Mouse (Mus musculus): Measurements from ENCODE around the gene Klrb1. TPM values are rescaled to one million over a fixed set of nuclear protein-coding genes. Genes with fewer than 3 reads are reported as not detected.
"Not testable (repeated sequence)": the region's sequence is repeated elsewhere in the genome, so short reads cannot be mapped to it uniquely, and the experiment has no call there.

The Klrb1 gene
- polyA plus RNA-seq (2014; fragmentation: Nextera tagmentation; extraction: Ambion mirVana): not detected in 2 replicates

DNA sequence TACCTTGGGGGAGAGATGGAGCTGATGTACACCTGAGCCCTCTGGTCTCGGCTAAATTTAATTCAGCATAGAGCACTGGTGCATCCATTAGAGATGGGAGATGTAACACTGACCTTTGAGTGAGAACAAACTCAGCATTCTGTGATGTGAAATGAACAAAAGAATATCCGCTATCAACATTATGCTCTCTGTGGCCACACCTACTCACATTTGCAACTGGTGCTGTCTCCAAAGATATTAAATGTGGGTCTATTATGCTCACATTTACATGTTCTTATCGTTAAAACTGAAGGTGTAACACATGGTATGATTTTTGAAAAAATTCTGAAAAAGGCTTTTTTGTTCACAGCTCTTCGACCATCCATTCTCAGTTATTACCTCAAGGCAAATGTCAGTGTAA lies at the start of gene Klrb1:
Gene Klrb1, minus strand, starts transcription at position 101 of the 400 bp plus-strand sequence.
- no peaks in the 10 kb centered on the region for H3K4me1 ChIP-seq (ENCODE audit: control insufficient read depth, insufficient read depth, low read length)
- 86% methylated on average over 4 of the region's 4 CpGs for WGBS
- DNase-seq (ENCODE audit: low spot score) (no peak), ATAC-seq (no peak)
- no peak within 1 kb of the TSS for H3K4me3 ChIP-seq (ENCODE audit: low read depth, low read length)
- no peaks in the 10 kb centered on the region for H3K27me3 ChIP-seq (replicated peaks; ENCODE audit: control insufficient read depth, insufficient read depth, low read length)
- no peaks in the 10 kb centered on the region for H3K9me3 ChIP-seq (replicated peaks; ENCODE audit: control insufficient read depth, low read length)
- H3K36me3 ChIP-seq (ENCODE audit: control insufficient read depth, insufficient read depth, low read length): no peaks in the 10 kb centered on the region
- H3K9ac ChIP-seq (ENCODE audit: low read length): no peak within 1 kb of the TSS
- H3K4me2 ChIP-seq (ENCODE audit: low read length): no peak within 1 kb of the TSS
- H3K27ac ChIP-seq (ENCODE audit: low read depth, low read length): no peak within 1 kb of the TSS

DNA sequence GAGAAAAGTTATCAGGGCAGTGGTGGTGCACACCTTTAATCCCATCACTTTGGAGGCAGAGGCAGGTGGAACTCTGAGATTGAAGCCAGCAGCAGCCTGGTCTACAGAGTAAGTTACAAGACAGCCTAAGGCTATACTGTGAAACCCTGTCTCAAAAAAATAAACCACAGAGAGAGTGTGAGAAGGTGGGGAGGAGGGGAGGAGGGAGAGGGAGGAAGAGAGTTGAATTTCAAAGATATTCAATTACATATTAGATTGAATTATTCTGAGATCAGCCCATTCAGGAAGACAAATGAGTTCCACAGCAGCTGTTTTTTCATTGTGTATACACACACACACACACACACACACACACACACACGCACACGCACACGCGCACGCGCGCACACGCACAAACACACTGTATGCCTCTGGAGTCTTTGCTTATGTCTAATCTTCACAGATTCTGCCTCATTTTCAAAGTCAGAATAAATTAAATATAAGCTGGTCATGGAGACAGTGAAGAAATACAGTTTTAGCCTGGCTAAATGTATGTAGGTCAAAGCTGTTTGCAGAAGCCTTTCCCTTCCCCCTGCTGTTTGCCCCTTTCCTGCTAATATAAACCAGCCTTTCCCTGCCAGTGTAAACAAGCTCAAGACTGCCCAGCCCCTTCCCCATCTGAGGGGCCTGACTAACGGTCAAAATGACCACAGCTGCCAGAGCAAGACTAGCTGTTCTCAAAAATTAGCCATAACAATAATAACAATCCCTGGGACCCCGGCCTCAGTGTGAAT lies 46.8 kb upstream of the Klrb1 start:
- 81% methylated on average over 10 of the region's 10 CpGs for WGBS

DNA sequence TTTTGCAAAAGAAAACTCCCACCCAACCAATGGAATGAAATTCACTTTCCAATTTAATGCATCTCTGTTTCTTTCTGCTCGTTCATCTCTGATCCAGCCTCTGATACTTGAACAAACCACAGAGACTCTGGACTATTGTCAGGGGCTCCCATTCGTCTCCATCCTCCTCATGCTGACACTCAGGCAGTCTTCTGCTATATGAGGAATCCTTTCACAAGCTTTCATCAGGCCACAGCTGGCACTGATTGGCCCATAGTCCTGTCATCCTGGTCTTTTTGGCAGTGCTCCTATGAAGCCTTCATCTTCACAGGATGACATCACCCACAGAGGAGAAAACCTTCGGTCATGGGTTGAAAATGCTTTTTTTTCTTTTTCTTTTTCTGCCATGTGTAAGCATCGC lies 45.2 kb upstream of the Klrb1 start:
- WGBS: 60% methylated on average over 4 of the region's 4 CpGs
- DNase-seq (ENCODE audit: low spot score): no peak
- no peak for ATAC-seq
- Histone ChIP-seq H3K4me2 (ENCODE audit: low read length) (no peak overlapping the region), H3K36me3 (ENCODE audit: control insufficient read depth, insufficient read depth, low read length) (no peaks in the 10 kb centered on the region), H3K27ac (ENCODE audit: low read depth, low read length) (no peak overlapping the region), H3K4me3 (ENCODE audit: low read depth, low read length) (no peak overlapping the region), H3K9me3 (replicated peaks; ENCODE audit: control insufficient read depth, low read length) (no peaks in the 10 kb centered on the region), H3K27me3 (replicated peaks; ENCODE audit: control insufficient read depth, insufficient read depth, low read length) (no peaks in the 10 kb centered on the region), H3K4me1 (ENCODE audit: control insufficient read depth, insufficient read depth, low read length) (no peaks in the 10 kb centered on the region; the same call in 1 of the 2 replicates), H3K9ac (ENCODE audit: low read length) (no peak overlapping the region)

More for the DNA sequence above, 46.8 kb upstream of the Klrb1 start:
- Histone ChIP-seq H3K27me3 (replicated peaks; ENCODE audit: control insufficient read depth, insufficient read depth, low read length) (no peaks in the 10 kb centered on the region), H3K36me3 (ENCODE audit: control insufficient read depth, insufficient read depth, low read length) (no peaks in the 10 kb centered on the region), H3K27ac (ENCODE audit: low read depth, low read length) (no peak overlapping the region), H3K4me3 (ENCODE audit: low read depth, low read length) (no peak overlapping the region), H3K4me2 (ENCODE audit: low read length) (no peak overlapping the region), H3K9ac (ENCODE audit: low read length) (no peak overlapping the region), H3K9me3 (replicated peaks; ENCODE audit: control insufficient read depth, low read length) (no peaks in the 10 kb centered on the region), H3K4me1 (ENCODE audit: control insufficient read depth, insufficient read depth, low read length) (no peaks in the 10 kb centered on the region)
- ATAC-seq (no peak), DNase-seq (ENCODE audit: low spot score) (no peak)

DNA sequence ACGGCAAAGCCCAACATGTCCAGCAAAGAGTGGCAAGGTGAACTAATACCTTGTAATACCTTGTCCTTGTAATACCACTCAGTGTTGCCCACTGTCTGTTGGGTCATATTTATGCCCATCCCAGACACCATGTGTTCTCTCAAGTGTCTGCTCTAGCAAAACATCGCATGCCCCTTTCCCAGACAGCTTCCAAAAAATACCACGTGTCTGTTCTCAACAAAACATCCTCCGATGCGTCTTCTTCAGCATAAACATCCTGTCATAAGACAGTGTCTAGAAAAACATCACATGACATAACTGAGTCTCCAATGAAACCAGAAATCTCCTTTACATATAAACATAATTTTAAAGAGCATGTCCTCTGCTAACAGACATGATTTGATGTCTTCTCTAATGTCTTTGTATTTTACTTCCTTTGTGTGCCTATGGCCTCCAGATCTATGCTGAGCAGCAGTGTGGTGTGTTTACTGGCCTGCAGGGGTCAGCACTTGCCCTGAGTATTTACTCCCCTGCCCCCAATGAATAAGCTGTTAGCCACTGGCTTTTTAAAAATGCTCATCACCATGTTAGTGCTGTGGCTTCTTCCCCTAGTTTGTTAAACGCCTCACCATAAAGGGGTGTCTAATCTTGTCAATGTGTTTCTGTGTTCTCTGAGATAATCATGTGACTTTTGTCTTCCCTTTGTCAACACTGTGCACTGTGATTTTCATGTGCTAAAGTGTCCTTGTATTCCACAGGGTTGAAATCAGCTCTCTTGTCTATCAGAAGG lies 43.8 kb upstream of the Klrb1 start:
- peak; percentile 73 for DNase-seq (ENCODE audit: low spot score)
- ATAC-seq: 0 out of 2 replicates have a peak, but pooled peaks have one; percentile 8
- H3K4me1 ChIP-seq (ENCODE audit: control insufficient read depth, insufficient read depth, low read length); H3K36me3 ChIP-seq (ENCODE audit: control insufficient read depth, insufficient read depth, low read length); H3K27ac ChIP-seq (ENCODE audit: low read depth, low read length); H3K9me3 ChIP-seq (replicated peaks; ENCODE audit: control insufficient read depth, low read length); H3K27me3 ChIP-seq (replicated peaks; ENCODE audit: control insufficient read depth, insufficient read depth, low read length); H3K4me3 ChIP-seq (ENCODE audit: low read depth, low read length); H3K9ac ChIP-seq (ENCODE audit: low read length); H3K4me2 ChIP-seq (ENCODE audit: low read length): not testable (repeated sequence)
- 65% methylated on average over 6 of the region's 6 CpGs for WGBS

DNA sequence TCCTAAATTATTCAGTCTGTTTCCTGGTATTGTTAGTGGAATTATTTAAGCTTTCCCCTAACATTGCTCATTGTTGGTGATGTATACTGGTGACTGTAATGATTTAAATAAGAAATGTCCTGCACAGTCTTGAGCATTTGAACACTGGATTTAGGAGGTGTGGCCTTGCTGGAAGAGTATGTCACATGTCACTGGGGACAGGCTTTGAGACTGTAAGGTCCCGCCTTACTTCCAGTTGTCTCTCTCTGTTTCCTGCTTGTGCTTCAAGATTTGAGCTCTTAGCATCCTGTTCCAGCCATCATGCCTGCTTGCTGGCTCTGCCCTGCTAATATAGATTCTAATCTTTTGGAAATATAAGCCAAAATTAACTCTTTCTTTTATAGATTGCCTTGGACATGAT lies 42.4 kb upstream of the Klrb1 start:
- Histone ChIP-seq H3K4me1 (ENCODE audit: control insufficient read depth, insufficient read depth, low read length) (no peaks in the 10 kb centered on the region; the same call in 1 of the 2 replicates), H3K27ac (ENCODE audit: low read depth, low read length) (no peak overlapping the region), H3K27me3 (replicated peaks; ENCODE audit: control insufficient read depth, insufficient read depth, low read length) (no peaks in the 10 kb centered on the region), H3K9me3 (replicated peaks; ENCODE audit: control insufficient read depth, low read length) (no peaks in the 10 kb centered on the region), H3K9ac (ENCODE audit: low read length) (no peak overlapping the region), H3K36me3 (ENCODE audit: control insufficient read depth, insufficient read depth, low read length) (no peaks in the 10 kb centered on the region), H3K4me3 (ENCODE audit: low read depth, low read length) (no peak overlapping the region), H3K4me2 (ENCODE audit: low read length) (no peak overlapping the region)
- 90% methylated on average over 1 of the region's 1 CpGs for WGBS
- no peak for ATAC-seq
- no peak for DNase-seq (ENCODE audit: low spot score)

DNA sequence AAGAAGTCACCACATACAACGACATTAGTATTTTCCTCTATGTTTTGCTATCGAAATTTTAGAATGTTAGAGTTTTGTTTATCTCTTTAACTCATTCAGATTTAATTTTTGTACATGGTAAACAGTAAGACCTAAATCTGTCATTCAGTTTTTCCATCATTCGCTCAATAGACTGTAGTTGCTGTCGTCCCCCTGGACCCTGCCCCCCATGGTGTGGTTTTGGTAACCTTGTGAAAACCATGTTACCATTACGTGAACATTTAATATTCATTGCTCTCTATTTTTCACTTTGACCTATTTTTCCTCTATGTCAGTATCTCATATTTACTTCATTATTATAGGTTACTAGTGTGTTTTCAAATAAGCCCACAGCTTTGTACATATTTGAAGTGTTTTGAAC lies 41.7 kb upstream of the Klrb1 start:
- H3K4me1 ChIP-seq (ENCODE audit: control insufficient read depth, insufficient read depth, low read length): no peaks in the 10 kb centered on the region; the same call in 1 of the 2 replicates
- H3K4me2 ChIP-seq (ENCODE audit: low read length): peak overlapping the region; percentile 44
- H3K9ac ChIP-seq (ENCODE audit: low read length): peak overlapping the region; percentile 47; the same call in 1 of the 2 replicates
- H3K9me3 ChIP-seq (replicated peaks; ENCODE audit: control insufficient read depth, low read length): no peaks in the 10 kb centered on the region
- no peaks in the 10 kb centered on the region for H3K36me3 ChIP-seq (ENCODE audit: control insufficient read depth, insufficient read depth, low read length)
- H3K4me3 ChIP-seq (ENCODE audit: low read depth, low read length): peak overlapping the region; percentile 46
- peak overlapping the region; percentile 35; the same call in 1 of the 2 replicates for H3K27ac ChIP-seq (ENCODE audit: low read depth, low read length)
- ATAC-seq: no peak
- no peak for DNase-seq (ENCODE audit: low spot score)
- no peaks in the 10 kb centered on the region for H3K27me3 ChIP-seq (replicated peaks; ENCODE audit: control insufficient read depth, insufficient read depth, low read length)
- WGBS: 18% methylated on average over 5 of the region's 5 CpGs

DNA sequence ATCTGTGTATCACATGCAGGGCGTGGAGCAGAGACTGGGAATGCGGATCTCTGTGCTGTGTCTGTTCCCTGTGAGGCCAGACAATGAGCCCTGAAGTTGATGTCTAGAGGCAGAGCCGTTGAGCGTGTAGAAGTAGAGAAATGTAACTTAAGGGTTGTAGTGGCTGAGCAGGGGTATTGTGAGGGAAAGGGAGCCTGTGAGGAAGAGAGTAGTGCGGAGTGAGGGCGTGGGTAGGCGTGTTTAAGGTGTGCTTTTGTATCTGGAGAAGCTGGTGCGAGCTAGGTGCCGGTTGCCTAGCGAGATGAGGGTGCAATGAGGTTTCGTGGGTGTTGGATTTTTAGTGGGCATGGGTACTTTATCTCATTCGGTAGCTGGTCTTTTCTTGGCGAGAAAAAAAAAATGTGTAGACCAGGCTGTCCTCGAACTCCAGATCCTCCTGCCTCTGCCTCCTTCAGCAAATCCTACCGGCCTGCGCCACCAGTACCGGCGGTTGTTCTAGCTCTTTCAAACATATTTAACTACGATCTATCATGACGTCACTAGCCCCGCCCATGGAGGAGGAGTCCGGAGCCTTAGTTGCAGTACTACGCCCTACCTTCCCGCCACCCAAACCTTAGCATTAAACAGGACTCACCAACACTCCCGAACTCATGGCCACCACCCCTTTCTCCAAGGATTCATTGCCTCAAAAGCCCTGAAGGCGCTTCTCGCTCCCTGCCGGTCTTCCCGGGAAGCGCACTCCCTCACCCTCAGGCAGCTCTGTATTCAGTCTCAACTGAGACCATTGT lies 41.1 kb upstream of the Klrb1 start:
- 2% methylated on average over 30 of the region's 30 CpGs for WGBS

DNA sequence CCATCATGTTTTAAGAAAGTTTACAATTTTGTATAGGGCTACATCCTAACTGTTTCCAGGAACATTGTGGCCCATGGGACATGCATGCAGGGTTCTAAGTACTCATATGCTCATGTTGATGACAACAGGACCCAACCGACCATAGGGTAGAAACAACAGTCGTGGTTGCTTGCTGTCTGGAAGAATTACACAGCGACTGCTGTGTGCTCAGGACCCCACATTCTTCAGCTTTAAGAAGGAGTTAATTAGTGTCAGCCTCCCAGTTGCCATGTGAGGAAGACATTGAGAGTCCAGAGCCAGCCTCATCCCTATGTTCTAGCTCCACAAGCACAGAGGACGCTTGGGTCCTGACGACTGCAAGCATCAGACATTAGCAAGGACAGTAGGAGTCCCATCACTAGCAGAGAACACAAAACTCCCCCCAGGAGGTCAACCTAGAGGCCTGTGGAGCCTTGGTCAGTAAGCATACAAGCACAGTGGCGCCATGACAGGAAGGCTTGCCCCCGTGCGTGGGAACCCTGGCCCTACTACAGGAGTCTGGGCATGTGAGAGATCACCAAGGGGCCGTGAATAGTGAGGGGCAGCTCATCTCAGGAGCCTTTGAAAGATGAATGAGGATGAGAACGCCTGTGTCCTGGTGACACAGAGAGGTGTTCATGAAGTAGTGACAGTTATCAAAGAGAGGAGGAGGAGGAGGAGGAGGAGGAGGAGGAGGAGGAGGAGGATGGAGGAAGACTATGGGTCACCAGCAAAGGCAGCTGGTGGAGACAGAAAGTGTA lies 40.2 kb upstream of the Klrb1 start:
- Histone ChIP-seq H3K9ac (ENCODE audit: low read length) (peak overlapping the region; percentile 66), H3K4me3 (ENCODE audit: low read depth, low read length) (peak overlapping the region; percentile 46), H3K4me2 (ENCODE audit: low read length) (peak overlapping the region; percentile 58)
- WGBS: 71% methylated on average over 10 of the region's 10 CpGs
- H3K9me3 ChIP-seq (replicated peaks; ENCODE audit: control insufficient read depth, low read length); ATAC-seq; H3K27ac ChIP-seq (ENCODE audit: low read depth, low read length); H3K4me1 ChIP-seq (ENCODE audit: control insufficient read depth, insufficient read depth, low read length); H3K27me3 ChIP-seq (replicated peaks; ENCODE audit: control insufficient read depth, insufficient read depth, low read length); DNase-seq (ENCODE audit: low spot score); H3K36me3 ChIP-seq (ENCODE audit: control insufficient read depth, insufficient read depth, low read length): not testable (repeated sequence)

More for the DNA sequence above, 41.1 kb upstream of the Klrb1 start:
- H3K36me3 ChIP-seq (ENCODE audit: control insufficient read depth, insufficient read depth, low read length): no peaks in the 10 kb centered on the region
- DNase-seq (ENCODE audit: low spot score): peak; percentile 98
- H3K27ac ChIP-seq (ENCODE audit: low read depth, low read length): peak overlapping the region; percentile 85
- H3K4me1 ChIP-seq (ENCODE audit: control insufficient read depth, insufficient read depth, low read length): no peaks in the 10 kb centered on the region; the same call in 1 of the 2 replicates
- no peaks in the 10 kb centered on the region for H3K9me3 ChIP-seq (replicated peaks; ENCODE audit: control insufficient read depth, low read length)
- peak overlapping the region; percentile 58 for H3K4me2 ChIP-seq (ENCODE audit: low read length)
- peak overlapping the region; percentile 66 for H3K9ac ChIP-seq (ENCODE audit: low read length)
- H3K4me3 ChIP-seq (ENCODE audit: low read depth, low read length): peak overlapping the region; percentile 46
- ATAC-seq: peak; percentile 91
- H3K27me3 ChIP-seq (replicated peaks; ENCODE audit: control insufficient read depth, insufficient read depth, low read length): no peaks in the 10 kb centered on the region
